Mouse (Mus musculus) Muller cell, postnatal 12 days (primary cell): ENCODE data around the gene Upp2.

Source experiments
- DNase-seq: peaks from one replicate; pipeline ENCODE4 v3.0.0-alpha.2; 2015; ENCODE audit errors: inconsistent ontology term

The Upp2 gene

DNA sequence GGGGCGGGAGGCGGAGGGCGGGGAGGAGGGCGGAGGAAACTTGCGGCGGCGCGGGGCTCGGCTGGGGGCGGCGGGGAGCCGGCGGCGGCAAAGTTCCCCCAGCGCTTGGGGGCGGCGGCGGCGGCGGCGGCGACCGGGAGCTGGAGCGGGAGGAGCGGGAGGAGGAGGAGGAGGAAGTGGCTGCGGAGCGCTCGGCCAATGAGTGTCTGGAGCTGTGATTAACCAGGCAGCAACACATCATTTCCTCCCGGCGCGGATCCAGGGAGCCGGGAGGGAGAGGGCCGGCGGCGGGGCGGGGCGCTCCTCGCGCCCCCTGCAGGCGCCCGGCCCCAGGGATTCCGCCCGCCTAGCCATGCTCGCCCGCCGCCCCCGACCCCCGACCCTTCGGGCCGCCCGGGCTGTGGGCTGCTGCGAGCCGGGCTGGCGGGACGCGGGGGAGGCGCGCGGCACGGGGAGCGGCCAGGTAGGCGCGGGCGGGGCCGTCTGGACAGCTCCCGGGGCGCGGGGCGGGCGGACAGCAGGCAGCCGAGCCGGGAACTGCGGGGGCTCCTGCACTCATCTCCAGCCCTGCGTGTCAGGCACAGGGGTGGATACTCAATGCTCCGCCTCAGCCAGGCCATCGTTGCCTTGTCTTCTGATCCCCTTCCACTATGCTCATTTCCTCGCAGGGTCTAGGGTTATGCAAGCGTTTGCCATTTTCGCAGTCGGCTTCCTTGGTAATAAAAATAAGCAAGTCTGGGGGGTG lies at the start of gene Upp2, which contains the start of gene Acvr1:
Upp2 (plus strand) TSS at position 233 of the 745 bp plus-strand sequence.
Acvr1 (minus strand) TSS at position 92 of the 745 bp plus-strand sequence.
- DNase-seq = peak; percentile 94

DNA sequence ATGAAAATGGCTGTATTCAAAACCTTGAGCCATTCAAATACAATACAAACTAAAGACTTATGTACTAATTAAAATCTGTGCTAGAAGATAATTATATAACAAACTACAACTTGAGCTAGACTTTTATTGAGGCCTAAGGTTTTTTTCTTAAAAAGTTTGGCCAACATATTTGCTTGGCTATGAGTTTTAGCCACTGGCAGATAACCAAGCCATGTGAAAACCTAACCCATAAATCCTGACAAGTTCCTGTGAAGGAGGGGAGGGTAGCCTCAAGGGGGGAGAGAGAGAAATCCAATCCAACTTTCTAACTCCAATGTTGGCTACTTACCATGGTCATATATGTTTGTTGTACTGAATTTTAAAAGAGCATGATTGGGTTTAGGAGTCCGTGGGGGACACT lies 48.6 kb upstream of the Upp2 start:
- DNase-seq = no peak

DNA sequence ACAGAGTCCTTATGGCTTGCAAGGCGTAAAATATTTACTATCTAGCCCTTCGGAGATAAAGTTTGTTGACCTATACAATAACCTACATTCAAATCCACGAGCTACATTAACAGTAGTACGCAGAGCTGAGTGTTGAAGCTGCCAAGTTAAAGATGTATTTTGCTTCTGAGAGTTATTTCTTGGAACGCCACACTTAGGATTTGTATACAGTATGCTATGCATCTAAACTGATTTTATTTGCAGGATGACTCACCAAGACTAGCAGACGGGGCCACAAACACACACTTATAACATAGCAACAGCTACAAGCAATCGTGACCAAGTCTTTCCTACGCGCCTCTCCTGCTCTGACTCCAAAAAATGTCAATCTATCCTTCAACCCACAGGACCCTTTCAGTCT lies 46.4 kb upstream of the Upp2 start:
- DNase-seq = no peak

DNA sequence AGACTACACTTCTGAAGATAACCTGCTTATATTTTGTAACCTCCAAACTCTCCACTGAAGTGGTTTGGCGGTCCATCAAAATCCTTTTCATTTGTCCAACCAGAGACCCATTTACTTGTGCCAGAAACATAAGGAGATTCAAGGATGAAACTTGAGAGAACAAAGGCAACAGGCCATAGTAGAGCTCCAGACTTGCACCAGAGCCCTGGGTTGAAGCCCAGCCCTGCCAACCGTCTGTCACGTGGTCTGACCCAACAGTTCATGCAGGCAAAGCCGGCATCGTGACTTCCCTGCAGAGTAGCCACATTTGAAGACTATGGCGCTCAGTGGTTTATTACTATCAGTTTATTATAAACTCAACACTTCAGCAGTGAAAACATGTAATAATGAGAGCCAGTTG lies 45.5 kb upstream of the Upp2 start:
- DNase-seq = peak; percentile 56

DNA sequence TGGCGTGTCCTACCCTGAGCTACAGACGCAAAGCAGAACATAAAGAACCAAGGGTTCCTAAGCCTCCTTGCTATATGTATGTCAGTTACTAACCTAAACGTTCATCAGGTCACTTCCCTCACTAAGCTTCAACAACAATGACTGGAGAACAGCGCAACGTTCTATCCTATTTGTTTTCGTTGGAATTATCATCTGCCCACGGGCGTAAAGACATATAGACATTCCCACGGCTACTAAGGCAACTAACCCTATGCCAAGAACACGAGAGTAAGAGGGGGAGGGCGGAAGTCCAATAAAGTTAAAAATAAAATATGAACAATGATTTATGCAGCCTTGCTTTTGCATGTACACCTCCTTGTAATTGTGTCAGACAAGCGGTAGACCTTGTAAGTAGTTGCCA lies 44.0 kb upstream of the Upp2 start:
- no peak for DNase-seq

DNA sequence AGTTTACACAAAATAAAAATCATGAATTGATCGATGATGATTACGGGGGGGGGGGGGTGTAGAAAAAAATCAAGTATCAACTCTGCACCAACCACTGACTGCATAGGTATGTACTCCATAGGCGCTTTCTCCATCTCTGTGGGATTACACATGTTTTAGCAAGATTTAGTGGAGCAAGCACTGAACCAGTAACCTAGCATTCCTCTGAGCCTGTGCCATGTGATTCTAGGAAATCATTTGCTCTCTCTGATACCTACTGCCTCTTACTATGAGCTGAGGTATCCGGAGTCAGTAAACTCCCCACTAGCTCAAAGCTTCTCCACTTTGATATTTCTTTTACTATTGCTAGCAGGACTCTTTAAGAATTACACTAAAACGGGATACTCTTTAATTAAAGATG lies 43.2 kb upstream of the Upp2 start:
- DNase-seq = no peak

DNA sequence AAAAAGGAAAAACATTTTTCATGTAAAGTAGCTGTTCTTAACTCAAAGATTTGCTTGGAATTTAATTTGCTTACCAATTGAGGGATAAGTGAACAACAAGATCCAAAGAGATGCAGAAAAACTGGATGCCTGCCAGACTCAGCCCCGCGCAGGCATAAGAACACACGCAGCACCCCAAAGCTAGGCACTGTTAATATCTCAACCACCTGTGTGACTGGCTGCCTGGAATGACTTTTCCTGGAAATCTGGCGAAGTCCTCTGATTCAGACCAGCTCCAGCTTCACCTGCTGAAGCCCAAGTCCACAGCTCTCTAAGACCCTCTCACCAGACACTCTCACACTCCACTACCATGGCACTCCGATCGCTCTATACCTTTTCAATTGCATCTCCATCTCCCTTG lies 42.7 kb upstream of the Upp2 start:
- DNase-seq = no peak

DNA sequence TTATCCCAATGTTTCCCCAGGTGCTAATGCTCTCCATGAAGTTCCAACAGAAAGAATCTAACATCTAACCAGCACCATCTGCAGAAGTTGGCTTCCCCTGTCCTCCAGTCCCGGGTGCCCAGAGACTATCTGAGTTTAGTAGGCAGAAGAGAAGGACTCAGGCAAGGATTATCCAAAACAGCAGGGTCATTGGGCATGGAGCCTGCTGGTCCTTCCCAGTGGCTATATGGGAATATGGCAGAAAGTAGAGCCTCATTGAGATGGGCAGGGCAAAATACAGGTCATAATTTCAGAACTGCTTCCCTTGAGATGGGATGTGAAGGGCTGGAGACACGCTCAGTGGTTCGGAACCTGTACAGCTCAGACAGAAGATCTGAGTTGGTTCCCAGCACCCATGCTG lies 39.3 kb upstream of the Upp2 start:
- no peak for DNase-seq

DNA sequence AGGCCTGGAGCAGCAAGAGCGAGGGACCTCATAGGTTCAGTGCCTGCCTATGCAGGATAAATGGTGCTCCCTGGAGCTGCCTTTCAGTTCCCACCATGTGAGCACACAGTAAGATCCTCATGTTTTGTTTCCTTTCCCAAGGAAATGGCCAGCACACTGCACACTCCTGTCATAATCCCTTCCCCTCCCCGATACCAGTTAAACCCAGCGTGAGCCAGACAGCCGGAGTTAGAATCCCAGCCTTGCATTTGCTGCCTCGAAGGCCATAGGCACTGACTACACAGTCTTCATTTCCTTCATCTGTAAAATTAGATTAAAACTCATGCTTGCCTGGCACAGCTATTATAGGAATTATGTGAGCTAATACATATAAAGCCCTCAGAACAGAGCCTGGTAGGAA lies 37.7 kb upstream of the Upp2 start:
- no peak for DNase-seq

DNA sequence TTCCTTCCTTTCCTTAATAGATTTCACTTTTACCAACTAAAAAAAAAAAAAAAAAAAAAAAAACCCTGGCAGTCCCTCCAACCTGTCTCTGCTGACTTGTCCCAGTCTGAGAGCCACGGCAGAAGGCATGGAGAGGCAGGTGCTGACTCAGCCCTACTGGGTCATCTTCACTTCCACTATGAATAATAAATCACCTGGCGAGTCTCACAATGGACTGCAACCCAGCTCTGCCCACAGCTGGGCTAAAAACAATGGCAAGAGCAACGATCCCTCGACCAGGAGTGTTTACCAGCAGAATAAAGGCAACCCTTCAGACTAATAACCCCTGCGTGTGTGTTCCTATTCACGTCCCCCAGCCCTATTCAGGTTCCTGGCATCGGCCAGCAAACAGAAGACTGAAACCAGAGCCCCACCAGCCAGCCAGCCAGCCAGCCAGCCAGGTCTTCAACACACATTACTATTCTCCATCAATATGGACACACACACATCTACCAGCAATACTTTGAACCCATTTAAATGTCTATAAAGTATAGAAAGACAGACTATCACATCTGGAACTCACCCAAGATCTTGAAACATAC lies 37.1 kb upstream of the Upp2 start:
- no peak for DNase-seq

DNA sequence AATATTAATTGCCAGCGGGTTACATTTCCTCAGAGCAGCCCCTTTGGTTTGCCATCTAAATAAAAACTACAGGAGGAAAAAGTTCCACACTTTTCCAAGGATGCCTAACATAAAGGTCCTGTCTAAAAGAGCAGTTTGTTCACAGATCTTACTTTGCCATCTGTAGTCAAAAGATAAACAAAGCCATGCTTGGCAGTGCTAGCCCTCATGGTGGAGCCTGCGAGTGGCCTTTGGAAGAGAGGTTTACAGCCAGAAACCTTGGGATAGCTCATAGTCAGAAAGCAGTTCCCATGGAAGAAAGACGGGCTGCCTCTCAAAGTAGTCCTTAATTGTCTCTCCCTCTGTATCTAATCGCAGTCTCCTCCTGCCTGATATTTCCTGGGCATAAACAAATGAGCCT lies 36.6 kb upstream of the Upp2 start:
- no peak for DNase-seq

DNA sequence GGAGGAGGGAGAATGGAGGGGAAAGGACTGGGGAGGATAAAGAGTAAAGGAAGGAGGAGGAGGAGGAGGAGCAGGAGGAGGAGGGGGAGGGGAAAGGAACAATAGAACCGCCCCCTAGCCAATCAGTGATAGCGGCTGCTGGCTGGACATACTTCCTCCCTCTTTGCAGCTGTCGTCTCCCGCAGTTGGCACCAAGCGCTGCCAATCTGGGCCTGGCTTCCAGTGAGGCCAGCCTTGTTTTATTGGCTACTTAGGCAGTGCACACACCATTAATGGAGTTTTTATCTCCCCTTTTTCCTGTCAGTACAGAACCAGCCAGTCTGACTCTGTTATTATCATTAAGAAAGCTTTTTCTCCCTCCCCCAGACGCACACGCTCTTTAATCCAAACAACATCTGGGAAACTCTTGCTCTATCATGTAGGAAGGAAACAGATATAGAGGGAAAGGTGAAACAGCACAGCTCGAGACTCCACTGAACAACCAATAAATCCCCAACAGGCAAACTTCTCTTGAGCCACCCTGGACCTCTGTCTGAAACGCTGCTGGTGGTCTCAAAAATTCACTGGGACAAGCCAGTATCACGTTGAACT lies 34.7 kb upstream of the Upp2 start:
- DNase-seq = peak; percentile 60

DNA sequence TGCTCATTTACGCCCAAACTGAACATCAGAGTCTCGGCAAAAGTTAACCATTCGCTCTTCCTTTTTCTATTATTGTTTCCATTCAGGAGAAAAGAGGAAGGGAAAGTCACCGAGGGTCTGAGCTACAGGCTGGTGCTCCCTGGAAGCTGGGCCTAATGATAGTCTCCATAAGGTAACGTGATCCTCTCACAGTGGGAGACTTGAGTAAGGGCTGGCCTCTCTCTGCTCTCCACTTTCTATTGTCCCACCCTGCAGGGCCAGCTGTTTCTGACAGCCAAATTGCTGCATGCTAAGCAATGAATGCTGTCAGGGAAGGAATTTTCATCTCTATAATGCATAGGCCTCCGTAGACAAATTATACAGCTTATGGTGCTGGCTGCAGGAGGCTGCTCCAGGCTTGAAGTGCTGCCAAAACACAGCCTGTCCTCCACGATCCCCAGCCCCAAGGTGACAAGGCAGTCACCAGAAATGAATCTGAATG lies 33.5 kb upstream of the Upp2 start:
- DNase-seq = no peak

DNA sequence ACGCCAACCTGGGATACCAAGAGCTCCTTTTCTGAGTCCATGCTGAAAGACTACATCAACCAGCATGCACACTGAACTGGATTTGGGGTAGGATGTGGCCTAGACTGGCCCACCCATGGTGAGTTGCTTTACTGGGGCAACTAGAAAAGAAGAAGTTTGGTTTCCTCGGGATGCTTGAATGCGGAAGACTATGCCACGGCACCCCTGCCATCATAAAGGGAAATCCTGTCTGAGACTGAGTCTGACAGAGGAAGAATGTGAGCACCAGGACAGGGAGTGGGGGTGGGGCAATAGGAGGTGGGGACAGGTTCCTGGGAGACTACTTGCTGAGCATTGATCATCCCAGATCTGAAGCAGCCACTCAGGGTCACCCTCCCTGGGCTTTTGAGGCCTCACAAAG lies 32.7 kb upstream of the Upp2 start:
- DNase-seq = no peak

DNA sequence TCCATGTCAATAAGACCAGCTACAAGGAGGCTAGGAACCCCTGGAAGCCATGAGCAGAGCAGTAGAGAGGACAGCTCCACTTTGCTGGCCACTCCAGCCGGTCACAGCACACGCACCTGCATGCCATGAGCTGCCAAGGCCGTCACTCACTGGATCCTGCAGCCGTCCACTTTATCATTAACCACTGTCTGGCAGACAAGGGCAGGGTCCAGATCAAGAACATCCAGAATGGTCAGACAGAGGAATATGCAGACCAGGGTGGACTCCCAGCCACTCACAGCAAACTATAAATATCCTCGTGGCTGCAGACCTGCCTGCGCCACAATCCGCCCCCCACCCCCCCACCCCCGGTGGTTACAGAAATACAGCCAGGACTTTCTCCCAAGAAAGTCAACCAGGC lies 31.9 kb upstream of the Upp2 start:
- DNase-seq = no peak

DNA sequence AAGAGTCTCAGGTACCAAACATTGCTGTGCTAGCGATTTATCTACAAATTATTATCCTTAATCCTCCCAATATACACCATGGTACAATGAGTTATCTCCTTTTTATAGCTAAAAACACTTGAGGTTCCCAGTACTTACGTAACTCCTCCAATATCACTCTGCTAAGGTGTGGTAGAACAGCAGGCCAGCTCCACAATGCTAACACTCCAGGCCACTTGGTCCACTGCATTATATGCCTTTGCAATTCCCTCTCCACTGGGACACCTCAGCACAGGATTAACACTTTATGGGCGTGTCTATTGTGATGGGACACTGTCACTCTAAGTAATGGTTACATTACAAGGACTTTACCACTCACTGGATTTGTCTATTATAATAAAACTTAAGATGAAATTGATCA lies 30.3 kb upstream of the Upp2 start:
- DNase-seq = no peak

DNA sequence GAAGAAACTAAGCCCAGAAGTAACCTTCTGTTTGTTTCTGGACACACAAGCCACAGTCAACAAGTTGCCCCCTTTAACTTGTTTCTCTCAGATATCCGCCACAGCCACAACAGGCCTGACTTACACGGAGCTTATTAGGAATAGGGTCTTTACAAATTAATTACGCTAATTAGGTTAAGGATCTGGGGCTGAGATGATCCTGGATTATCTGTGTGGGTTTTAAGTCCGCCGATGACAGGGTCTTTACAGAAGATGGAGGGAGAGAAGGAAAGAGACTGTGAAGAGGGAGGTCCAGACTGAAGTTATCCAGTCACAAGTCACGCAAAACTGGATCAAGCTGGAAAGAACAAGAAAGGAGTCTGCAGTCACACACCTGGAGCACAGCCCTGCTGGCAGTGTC lies 28.9 kb upstream of the Upp2 start:
- DNase-seq = no peak

DNA sequence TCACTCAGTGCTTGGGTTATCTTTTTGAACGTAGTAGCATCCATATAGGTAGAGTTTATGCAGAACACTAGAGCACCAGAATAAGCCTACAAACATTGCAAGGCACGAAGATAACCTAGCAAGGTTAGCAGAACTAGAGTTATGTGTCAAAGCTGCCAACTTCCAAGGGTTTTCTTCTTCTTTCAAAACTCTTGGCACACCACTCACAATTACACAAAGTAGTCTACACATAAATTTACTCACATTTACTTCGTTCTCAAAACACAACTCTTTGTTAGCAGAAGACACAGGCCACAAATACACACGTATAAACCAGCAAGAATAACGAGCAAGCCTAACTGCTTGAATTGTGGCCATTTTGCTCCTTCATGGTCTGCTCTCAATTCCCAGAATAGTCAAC lies 23.8 kb upstream of the Upp2 start:
- no peak for DNase-seq

DNA sequence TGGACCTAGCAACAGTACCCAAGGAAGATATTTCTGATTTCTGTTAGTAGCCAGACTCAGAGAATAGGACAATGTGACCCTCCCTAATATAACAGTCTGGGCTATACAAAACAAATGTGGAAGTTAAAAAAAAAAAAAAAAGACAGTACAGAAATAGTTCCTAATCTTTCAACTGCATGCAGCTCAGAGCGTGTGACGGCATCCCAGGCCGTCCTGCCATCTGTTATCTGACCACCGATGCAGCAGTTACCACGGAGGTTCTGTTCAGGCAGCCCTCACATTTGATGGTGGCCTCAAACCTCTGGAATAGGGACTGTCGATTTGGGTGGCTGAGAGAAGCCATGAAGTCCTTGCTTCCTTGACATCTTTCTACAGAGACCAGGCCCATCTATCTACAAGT lies 22.7 kb upstream of the Upp2 start:
- DNase-seq = no peak

DNA sequence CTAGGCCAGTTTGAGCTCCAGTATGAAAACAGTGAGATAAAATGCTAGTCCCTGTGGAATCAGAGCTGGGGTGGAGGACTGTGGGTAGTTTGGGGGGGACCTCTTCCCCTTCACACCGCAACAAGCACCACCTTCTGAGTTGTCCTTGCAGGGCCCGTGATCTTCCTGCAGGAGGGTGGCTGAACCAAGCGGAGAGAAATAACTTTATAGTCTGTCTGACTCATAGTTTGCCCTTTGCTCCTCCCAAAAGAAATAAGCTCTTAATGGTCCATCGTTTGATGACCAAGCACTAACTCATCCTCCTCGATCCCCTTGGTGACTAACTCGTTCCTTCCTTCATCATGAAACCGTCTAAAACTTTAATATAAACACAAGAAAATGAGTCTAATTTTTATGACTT lies 20.8 kb upstream of the Upp2 start:
- no peak for DNase-seq

DNA sequence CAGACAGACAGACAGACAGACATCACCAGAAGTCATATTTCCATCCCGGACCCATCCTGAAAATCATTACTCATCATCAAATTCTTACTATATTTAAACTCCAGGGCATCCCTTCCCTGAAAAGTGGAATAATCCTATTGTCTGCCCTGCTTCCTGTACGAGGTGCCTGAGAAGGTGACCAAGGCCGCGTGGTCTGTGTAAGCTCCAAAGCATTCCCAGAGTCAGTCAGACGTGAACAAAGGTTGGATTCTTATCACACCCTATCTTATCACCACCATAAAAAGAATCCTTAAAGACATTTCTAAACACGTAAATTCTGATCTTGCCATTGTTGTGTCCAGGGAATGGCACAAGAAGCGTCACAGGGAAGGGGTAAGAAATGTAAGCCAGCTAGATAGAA lies 18.2 kb upstream of the Upp2 start:
- DNase-seq = no peak

DNA sequence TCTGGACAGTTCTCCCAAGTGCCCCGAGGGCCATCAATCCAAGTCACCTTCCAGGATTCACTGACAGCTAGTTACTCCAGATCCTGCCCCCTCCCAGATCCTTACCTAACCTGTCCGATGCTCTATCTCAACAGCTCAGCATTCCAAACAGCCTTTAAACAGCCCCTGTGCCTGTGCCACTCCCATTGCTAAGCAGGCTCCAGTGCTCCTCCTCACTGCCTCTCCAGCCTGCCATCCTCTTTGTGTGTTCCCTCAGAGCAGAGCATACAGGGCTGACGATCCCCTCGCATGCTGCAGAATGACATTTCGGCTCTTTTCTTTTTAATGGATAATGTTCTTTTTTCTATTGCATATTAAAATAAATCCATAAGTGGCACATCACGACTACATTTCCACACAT lies 17.1 kb upstream of the Upp2 start:
- DNase-seq = no peak

DNA sequence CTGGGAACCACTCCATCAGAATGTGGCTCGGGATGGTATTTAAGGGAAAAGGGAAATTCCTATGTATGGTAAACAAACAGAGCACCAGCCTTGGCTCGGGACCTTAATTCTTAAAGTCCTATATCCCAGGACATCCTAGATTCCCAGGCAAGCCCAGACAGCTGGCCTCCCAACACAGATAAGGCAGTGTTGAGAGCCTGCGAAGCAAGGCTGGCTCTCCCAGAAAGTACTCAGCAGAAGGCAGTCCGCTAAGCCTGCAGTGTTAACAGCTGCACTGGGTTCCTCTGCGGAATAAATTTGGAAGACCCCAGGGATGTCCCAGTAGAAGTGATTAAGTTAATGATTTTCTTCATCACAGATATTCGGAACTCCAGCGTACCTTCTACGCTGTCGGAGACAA lies 16.6 kb upstream of the Upp2 start:
- no peak for DNase-seq
